Mouse (Mus musculus) megakaryocyte, embryonic 14.5 days (primary cell): ENCODE measurements at regions not wholly inside any gene's neighbourhood (a gene's known extent, or its start where the extent isn't known, plus 50 kb on each side); places are given as distances from the start of the nearest gene placed in this dataset.

Experiments used
- H3K27me3 ChIP-seq: replicated peaks from 2 replicates; pipeline ENCODE3; 2012; ENCODE audit warnings: inconsistent platforms
- H3K36me3 ChIP-seq: replicated peaks from 2 replicates; pipeline ENCODE3; 2012; ENCODE audit warnings: low read length, inconsistent platforms, mixed read lengths
- H3K4me1 ChIP-seq: 2 replicates; pipeline ENCODE4 v1.6.1; 2012; ENCODE audit warnings: inconsistent platforms
- H3K4me3 ChIP-seq: replicated peaks from 2 replicates; pipeline ENCODE3; 2012; ENCODE audit warnings: moderate library complexity, mild to moderate bottlenecking, inconsistent platforms
- H3K9me3 ChIP-seq: 2 replicates; pipeline ENCODE4 v1.6.1; 2012; ENCODE audit warnings: inconsistent platforms
- FLI1 ChIP-seq: IDR thresholded peaks from 2 replicates; pipeline ENCODE4 v1.6.1; 2012; ENCODE audit warnings: low read length, inconsistent platforms, mixed read lengths
- GATA1 ChIP-seq: IDR thresholded peaks from 3 replicates; pipeline ENCODE4 v1.6.1; 2012; ENCODE audit warnings: mixed read lengths, low read length, inconsistent platforms, borderline replicate concordance

DNA sequence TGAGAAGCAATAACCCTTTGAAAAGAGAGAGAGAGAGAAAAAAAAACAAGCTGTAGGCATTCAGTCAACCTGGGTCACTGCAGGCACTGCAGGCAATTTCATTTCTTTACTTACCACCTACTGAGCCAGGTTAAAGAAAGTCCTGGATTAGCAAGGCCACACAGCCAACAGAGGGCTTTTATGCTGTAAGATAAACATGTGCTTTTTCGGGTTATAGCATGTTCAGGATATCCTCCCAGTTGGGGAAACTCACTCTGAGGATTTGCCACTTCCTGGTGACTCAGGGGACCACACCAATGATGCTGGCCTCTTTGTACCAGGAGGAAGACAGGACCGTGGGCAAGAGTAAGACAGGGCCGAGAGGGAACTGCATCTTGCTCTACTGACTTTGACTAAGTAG lies 426.6 kb upstream of the Rgma start:
- H3K4me3 ChIP-seq = no peak overlapping the region
- TF ChIP-seq FLI1 = no peak
- TF ChIP-seq GATA1 = no peak
- no peaks in the 10 kb centered on the region for H3K27me3 ChIP-seq
- 0 out of 2 replicates have a peak, but pooled peaks cover 3% of the 10 kb centered on the region for H3K9me3 ChIP-seq
- H3K36me3 ChIP-seq = no peaks in the 10 kb centered on the region
- H3K4me1 ChIP-seq = no peaks in the 10 kb centered on the region

DNA sequence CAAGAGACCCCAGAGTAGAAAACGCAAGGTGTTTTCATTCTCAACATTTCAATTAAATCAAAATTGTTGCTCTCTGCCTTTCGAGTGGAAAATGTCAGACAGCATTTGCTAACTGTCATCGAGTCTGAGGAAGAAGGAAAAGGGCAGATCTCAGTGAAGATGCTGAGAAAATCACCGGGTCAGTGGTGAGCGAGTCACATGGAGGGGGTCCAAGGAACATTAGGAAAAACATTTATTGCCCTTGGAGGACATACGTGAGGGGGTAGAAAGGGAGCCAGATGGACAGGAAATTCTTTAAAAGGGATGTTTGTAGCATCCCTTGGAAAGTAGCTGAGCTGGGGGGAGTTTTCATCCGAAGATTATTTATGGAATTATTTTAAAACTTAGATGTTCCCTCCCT lies 425.4 kb upstream of the Rgma start:
- H3K36me3 ChIP-seq = no peaks in the 10 kb centered on the region
- H3K4me3 ChIP-seq = no peak overlapping the region
- no peaks in the 10 kb centered on the region for H3K4me1 ChIP-seq
- no peak for TF ChIP-seq GATA1
- no peak for TF ChIP-seq FLI1
- no peaks in the 10 kb centered on the region for H3K27me3 ChIP-seq
- H3K9me3 ChIP-seq = 0 out of 2 replicates have a peak, but pooled peaks cover 3% of the 10 kb centered on the region

DNA sequence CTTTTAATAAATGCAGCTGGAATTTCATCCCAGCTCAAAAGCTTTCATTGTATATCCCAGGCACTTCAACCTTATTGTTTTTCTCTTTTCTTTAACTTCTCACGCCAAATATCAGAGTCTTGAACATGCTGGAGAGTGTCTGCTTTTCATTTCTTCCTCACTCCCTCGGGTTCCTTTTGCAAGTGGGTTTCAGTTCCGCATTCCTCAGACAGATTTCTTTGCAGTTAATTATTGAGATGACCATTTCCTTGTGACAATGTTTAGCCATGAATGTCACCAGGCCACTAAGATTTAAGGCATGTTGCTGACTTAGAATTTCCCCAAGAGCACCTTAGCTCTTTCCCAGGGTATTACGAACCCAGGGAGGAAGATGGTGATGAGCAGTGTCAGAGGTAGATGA lies 417.6 kb upstream of the Rgma start:
- Histone ChIP-seq H3K4me3 (no peak overlapping the region), H3K4me1 (no peaks in the 10 kb centered on the region), H3K27me3 (no peaks in the 10 kb centered on the region), H3K9me3 (0 out of 2 replicates have a peak, but pooled peaks cover 7% of the 10 kb centered on the region), H3K36me3 (no peaks in the 10 kb centered on the region)
- TF ChIP-seq FLI1 (no peak), GATA1 (no peak)

DNA sequence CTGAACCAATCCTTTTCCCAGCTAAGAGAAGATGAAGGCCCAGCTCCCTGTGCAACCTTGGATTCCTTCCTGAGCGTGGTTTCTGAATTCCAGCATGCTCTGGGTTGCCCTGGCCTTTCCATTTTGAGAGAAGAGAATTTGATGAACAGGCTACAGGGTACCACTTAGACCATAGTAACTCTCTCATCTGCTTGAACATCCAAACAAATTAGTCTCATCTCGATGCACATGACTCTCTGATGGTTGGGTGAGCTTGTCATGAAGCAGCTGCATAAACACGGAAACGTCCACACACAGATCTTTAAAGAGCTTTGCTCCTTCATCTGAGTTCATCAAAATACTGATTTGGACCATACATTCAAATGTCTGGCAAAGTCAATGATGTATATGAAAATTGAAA lies 414.0 kb upstream of the Rgma start:
- peaks cover 10% of the 10 kb centered on the region for H3K9me3 ChIP-seq
- no peaks in the 10 kb centered on the region for H3K36me3 ChIP-seq
- TF ChIP-seq GATA1 (no peak), FLI1 (no peak)
- no peaks in the 10 kb centered on the region for H3K4me1 ChIP-seq
- no peak overlapping the region for H3K4me3 ChIP-seq
- H3K27me3 ChIP-seq = no peaks in the 10 kb centered on the region

DNA sequence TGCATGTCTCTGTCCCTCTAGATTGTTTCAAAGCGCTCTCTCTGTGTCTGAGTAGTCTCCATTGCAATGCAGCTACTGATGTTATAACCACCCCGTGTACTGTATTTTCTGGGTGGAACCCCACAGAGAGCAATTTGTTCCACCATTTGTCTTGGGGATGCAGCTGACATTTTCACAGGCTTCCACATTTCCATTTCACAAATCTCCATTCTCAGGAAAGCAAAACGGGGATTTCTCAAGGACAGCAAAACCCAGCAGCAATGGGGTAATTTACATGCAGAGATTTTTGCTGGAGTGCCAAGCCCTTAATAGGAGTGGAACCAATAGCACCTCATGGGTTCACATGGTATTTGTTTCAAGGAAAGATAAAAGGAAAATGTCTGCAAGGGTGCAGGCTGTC lies 412.5 kb upstream of the Rgma start:
- Histone ChIP-seq H3K4me3 (no peak overlapping the region), H3K27me3 (no peaks in the 10 kb centered on the region), H3K36me3 (no peaks in the 10 kb centered on the region), H3K9me3 (peaks cover 10% of the 10 kb centered on the region), H3K4me1 (no peaks in the 10 kb centered on the region)
- TF ChIP-seq FLI1 (no peak), GATA1 (no peak)

DNA sequence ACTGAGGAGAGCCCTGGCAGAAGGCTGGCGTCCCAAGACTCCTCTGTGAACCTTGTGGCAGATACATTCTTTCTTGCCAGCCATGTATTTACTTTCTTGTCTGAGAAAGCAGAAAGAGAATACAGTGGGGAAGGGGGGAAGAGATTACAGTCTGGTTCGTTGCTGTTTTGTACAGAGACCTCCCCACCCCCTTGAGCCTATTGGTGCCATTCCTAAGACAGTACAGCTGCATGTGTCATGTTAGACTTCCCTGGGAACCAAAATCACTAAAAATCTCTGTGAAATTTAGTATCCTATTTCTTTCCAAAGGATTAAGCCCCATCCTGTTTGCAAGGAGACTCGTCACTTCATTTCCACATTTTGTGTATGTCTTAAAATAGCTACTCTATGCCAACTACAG lies 411.4 kb upstream of the Rgma start:
- TF ChIP-seq GATA1 = no peak
- no peak for TF ChIP-seq FLI1
- Histone ChIP-seq H3K27me3 (no peaks in the 10 kb centered on the region), H3K36me3 (no peaks in the 10 kb centered on the region), H3K9me3 (peaks cover 8% of the 10 kb centered on the region), H3K4me3 (no peak overlapping the region), H3K4me1 (no peaks in the 10 kb centered on the region)

DNA sequence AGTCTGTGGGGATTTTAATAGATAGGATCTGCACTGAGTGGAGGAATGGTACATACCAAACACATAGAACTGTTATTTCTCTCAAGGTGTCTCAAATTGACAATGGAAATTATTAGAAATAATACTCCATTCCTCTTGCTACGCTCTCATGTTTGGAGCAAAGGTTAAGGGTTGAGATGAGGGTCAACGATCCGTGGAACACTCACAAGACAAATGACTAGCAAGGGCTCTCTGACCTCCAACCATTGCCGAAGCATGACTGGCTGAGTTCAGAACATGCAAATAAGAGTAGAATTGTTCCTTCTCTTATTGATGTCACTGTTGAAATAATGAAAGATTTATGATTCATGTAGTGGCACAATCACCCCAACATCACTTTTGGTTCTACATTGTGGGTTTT lies 407.1 kb upstream of the Rgma start:
- H3K9me3 ChIP-seq = peaks cover 14% of the 10 kb centered on the region
- H3K27me3 ChIP-seq = no peaks in the 10 kb centered on the region
- no peak for TF ChIP-seq GATA1
- no peak for TF ChIP-seq FLI1
- H3K4me1 ChIP-seq = no peaks in the 10 kb centered on the region
- no peaks in the 10 kb centered on the region for H3K36me3 ChIP-seq
- H3K4me3 ChIP-seq = no peak overlapping the region

DNA sequence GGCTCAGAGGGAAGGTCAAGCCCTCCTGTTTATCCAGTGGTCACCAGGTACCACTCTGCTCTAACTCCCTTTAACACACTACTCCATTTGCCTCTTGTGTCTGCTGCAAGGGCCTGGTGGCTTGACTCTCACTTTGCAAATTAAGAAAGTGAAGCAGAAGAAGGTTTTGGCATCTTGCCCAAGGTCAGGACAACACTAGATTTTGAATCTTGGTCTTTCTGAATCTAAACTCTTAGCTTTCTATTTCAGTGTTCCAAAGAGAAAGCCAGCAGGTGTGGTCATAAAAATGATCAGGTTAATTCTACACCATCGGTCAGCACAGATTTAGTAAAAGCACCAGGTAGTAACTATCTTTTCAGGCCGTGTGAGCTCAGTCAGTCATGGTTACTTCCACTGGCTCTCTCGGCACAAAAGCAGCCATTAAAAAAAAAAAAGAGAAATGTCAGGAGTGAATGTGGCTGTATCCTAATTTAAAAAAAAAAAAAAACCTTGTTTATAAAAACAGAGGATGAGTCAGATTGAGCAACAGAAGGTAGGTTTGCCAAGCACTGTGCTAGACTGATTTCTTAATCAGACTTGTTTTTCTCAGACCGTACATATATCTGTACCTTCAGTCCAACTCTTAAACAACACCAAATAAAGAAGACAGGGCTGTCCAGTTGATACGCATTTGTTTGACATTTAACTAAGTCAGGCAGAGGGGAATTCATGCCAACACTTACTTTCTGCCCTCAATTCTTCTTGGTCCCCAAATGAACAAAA lies 403.6 kb upstream of the Rgma start:
- no peak for TF ChIP-seq FLI1
- TF ChIP-seq GATA1 = no peak
- Histone ChIP-seq H3K36me3 (no peaks in the 10 kb centered on the region), H3K9me3 (peaks cover 13% of the 10 kb centered on the region; the same call in 1 of the 2 replicates), H3K4me3 (no peak overlapping the region), H3K4me1 (no peaks in the 10 kb centered on the region), H3K27me3 (no peaks in the 10 kb centered on the region)

DNA sequence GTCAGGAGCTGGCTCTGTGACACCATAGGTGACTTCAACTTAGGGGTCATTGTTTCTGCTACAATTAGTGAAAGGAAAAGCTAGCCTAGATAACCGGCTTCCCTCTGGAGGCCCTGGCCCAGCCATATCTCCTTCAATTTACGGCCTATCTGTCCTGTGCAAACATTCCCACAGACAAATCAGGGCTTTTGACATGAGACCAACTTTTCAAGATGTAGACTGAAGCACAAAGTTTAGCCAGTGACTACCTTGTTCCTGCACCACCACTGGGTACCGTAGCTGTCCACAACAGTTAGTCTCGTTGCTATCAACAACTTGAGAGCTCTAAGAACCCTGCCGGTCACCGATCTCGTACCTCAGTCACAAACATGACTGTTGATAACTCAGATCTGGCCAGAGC lies 402.9 kb upstream of the Rgma start:
- TF ChIP-seq FLI1 (no peak), GATA1 (no peak)
- Histone ChIP-seq H3K4me3 (no peak overlapping the region), H3K4me1 (no peaks in the 10 kb centered on the region), H3K27me3 (no peaks in the 10 kb centered on the region), H3K36me3 (no peaks in the 10 kb centered on the region), H3K9me3 (peaks cover 13% of the 10 kb centered on the region; the same call in 1 of the 2 replicates)

DNA sequence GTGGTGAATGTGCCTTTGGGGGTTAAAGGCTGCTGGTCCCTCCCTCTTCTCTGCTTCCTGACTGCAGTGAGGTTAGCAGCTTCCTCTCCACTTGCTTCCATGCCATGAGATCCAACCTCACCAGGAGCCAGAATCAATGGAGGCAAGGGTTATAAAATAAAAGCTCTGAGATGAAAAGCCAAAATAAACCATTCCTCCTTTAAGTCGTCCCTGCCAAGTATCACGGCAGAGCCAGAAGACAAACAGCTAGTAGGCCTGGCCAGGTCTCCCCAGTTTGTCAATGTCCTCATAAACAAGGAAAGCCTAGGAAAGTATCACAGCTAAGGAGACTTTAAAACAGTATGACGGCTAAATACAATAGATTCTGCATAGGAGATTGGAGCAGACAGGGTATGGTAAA lies 401.5 kb upstream of the Rgma start:
- Histone ChIP-seq H3K27me3 (no peaks in the 10 kb centered on the region), H3K9me3 (peaks cover 13% of the 10 kb centered on the region; the same call in 1 of the 2 replicates), H3K4me1 (no peaks in the 10 kb centered on the region), H3K4me3 (no peak overlapping the region), H3K36me3 (no peaks in the 10 kb centered on the region)
- TF ChIP-seq GATA1 (no peak), FLI1 (no peak)

DNA sequence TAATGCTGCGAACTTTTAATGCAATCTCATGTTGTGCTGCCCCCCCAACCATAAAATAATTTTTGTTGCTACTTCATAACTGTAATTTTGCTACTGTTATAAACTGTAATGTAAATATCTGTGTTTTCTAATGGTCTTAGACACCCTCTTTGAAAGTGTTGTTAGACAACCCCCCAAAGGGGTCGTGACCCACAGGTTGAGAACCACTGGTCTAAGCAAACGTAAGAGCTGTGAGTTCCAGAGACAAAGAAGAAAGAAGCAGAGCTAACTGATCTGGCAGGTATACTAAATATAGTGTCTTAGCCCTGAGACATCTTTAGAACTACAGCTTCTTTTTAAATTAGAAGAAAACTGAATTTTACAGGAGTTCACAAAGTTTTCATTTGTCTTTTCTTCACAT lies 400.9 kb upstream of the Rgma start:
- no peaks in the 10 kb centered on the region for H3K4me1 ChIP-seq
- H3K27me3 ChIP-seq = no peaks in the 10 kb centered on the region
- TF ChIP-seq FLI1 = no peak
- no peak for TF ChIP-seq GATA1
- no peak overlapping the region for H3K4me3 ChIP-seq
- no peaks in the 10 kb centered on the region for H3K36me3 ChIP-seq
- peaks cover 13% of the 10 kb centered on the region; the same call in 1 of the 2 replicates for H3K9me3 ChIP-seq
